Mouse (Mus musculus) spleen, adult 2 months (tissue): Measurements from ENCODE around the gene Rptor. TPM values are rescaled to one million over a fixed set of nuclear protein-coding genes. Genes with fewer than 3 reads are reported as not detected.

Source experiments
- DNase-seq, 2 experiments: peaks; one replicate each; pipeline versions ENCODE4 v3.0.0 to v3.0.0-alpha.2; 2012 to 2021; ENCODE audit warnings: low spot score in 2 of 2, low read depth in 1 of 2
- H3K27ac ChIP-seq: fragments of 200-500 bp; 2 replicates; pipeline ENCODE4 v1.5.1; 2012; ENCODE audit warnings: low read length, inconsistent platforms; ENCODE audit not compliant: insufficient read depth
- H3K27me3 ChIP-seq: fragments of 200-500 bp; 2 replicates; pipeline ENCODE4 v1.6.1; 2012; ENCODE audit warnings: mild to moderate bottlenecking, moderate library complexity, low read length, inconsistent platforms; ENCODE audit not compliant: control insufficient read depth, insufficient read depth
- H3K36me3 ChIP-seq: fragments of 200-500 bp; 2 replicates; pipeline ENCODE4 v1.6.1; 2012; ENCODE audit warnings: mild to moderate bottlenecking, low read length, inconsistent platforms; ENCODE audit not compliant: control insufficient read depth, insufficient read depth
- H3K4me1 ChIP-seq: fragments of 200-500 bp; 2 replicates; pipeline ENCODE4 v1.6.1; 2011; ENCODE audit warnings: inconsistent platforms; ENCODE audit not compliant: control insufficient read depth, insufficient read depth, insufficient read length
- H3K4me3 ChIP-seq: fragments of 200-500 bp; 2 replicates; pipeline ENCODE4 v1.5.1; 2011; ENCODE audit warnings: mild to moderate bottlenecking, inconsistent platforms; ENCODE audit not compliant: insufficient read depth, insufficient read length; ENCODE audit errors: extremely low read depth
- CTCF ChIP-seq: fragments of 200-500 bp; IDR thresholded peaks from 2 replicates; pipeline ENCODE4 v1.5.1; 2011; ENCODE audit warnings: mild to moderate bottlenecking, inconsistent platforms; ENCODE audit not compliant: insufficient read depth, insufficient read length, insufficient replicate concordance; ENCODE audit errors: extremely low read depth
- POLR2A ChIP-seq: fragments of 200-500 bp; IDR thresholded peaks from 2 replicates; pipeline ENCODE4 v1.6.1; 2011; ENCODE audit warnings: low read depth, low read length, inconsistent platforms
- WGBS: fragments of 180-500 bp; shearing (Covaris S2); methylation state at CpG from one replicate; pipeline ENCODE4 v1.1.7; 2018; 5-methylcytosine and 5-hydroxymethylcytosine counted together
- polyA plus RNA-seq: library from polyadenylated mRNA; depleted of rRNA; stranded (reverse); fragments of >200 nt; gene quantifications from 2 replicates; pipeline ENCODE4 v1.2.3, GENCODE M21; 2012

The Rptor gene
- polyA plus RNA-seq, 1 experiment: 18.0 TPM

GRCm38 (mm10) chr11:119777236-119777635 lies 174.5 kb downstream of the Rptor start:
- Histone ChIP-seq H3K27me3 (no peaks in the 10 kb centered on the region), H3K27ac (no peak overlapping the region), H3K36me3 (peaks cover 3% of the 10 kb centered on the region; the same call in 1 of the 2 replicates), H3K4me1 (peaks cover 2% of the 10 kb centered on the region; the same call in 1 of the 2 replicates), H3K4me3 (no peak overlapping the region)
- WGBS: 64% methylated on average over 3 of the region's 3 CpGs
- DNase-seq: no peak
- no peak for TF ChIP-seq POLR2A
- no peak for TF ChIP-seq CTCF

- TF ChIP-seq POLR2A: no peak
- no peak for TF ChIP-seq CTCF
- WGBS: 86% methylated on average over 1 of the region's 1 CpGs
- Histone ChIP-seq H3K4me1 (peaks cover 2% of the 10 kb centered on the region; the same call in 1 of the 2 replicates), H3K36me3 (peaks cover 3% of the 10 kb centered on the region; the same call in 1 of the 2 replicates), H3K27ac (no peak overlapping the region), H3K4me3 (no peak overlapping the region), H3K27me3 (no peaks in the 10 kb centered on the region)
- no peak for DNase-seq
Measured at GRCm38 (mm10) chr11:119777872-119778271, 175.2 kb downstream of the Rptor start.

- WGBS: 58% methylated on average over 8 of the region's 8 CpGs
- Histone ChIP-seq H3K36me3 (peaks cover 3% of the 10 kb centered on the region; the same call in 1 of the 2 replicates), H3K27me3 (no peaks in the 10 kb centered on the region), H3K27ac (no peak overlapping the region), H3K4me1 (peaks cover 2% of the 10 kb centered on the region; the same call in 1 of the 2 replicates), H3K4me3 (no peak overlapping the region)
- TF ChIP-seq CTCF (no peak), POLR2A (no peak)
- DNase-seq: no peak
Measured at GRCm38 (mm10) chr11:119780290-119780689, 177.6 kb downstream of the Rptor start.

GRCm38 (mm10) chr11:119781165-119781564 lies 178.5 kb downstream of the Rptor start:
- peaks cover 2% of the 10 kb centered on the region; the same call in 1 of the 2 replicates for H3K4me1 ChIP-seq
- TF ChIP-seq POLR2A (no peak), CTCF (no peak)
- H3K27me3 ChIP-seq: no peaks in the 10 kb centered on the region
- H3K4me3 ChIP-seq: no peak overlapping the region
- no peak overlapping the region for H3K27ac ChIP-seq
- H3K36me3 ChIP-seq: peaks cover 3% of the 10 kb centered on the region; the same call in 1 of the 2 replicates
- 94% methylated on average over 2 of the region's 2 CpGs for WGBS
- DNase-seq: no peak

GRCm38 (mm10) chr11:119781726-119782125 lies 179.0 kb downstream of the Rptor start:
- Histone ChIP-seq H3K27me3 (no peaks in the 10 kb centered on the region), H3K4me3 (no peak overlapping the region), H3K27ac (no peak overlapping the region), H3K36me3 (peaks cover 3% of the 10 kb centered on the region; the same call in 1 of the 2 replicates), H3K4me1 (peaks cover 2% of the 10 kb centered on the region; the same call in 1 of the 2 replicates)
- WGBS: 96% methylated on average over 4 of the region's 4 CpGs
- no peak for DNase-seq
- TF ChIP-seq POLR2A (no peak), CTCF (no peak)

- 87% methylated on average over 4 of the region's 4 CpGs for WGBS
- DNase-seq: no peak
- Histone ChIP-seq H3K27ac (no peak overlapping the region), H3K4me3 (no peak overlapping the region), H3K27me3 (no peaks in the 10 kb centered on the region), H3K4me1 (peaks cover 2% of the 10 kb centered on the region; the same call in 1 of the 2 replicates), H3K36me3 (peaks cover 3% of the 10 kb centered on the region; the same call in 1 of the 2 replicates)
- TF ChIP-seq POLR2A (no peak), CTCF (no peak)
Measured at GRCm38 (mm10) chr11:119783653-119784052, 180.9 kb downstream of the Rptor start.

- TF ChIP-seq CTCF (no peak), POLR2A (no peak)
- no peak overlapping the region for H3K27ac ChIP-seq
- DNase-seq: no peak
- no peaks in the 10 kb centered on the region for H3K27me3 ChIP-seq
- 93% methylated on average over 12 of the region's 12 CpGs for WGBS
- no peak overlapping the region for H3K4me3 ChIP-seq
- peaks cover 2% of the 10 kb centered on the region; the same call in 1 of the 2 replicates for H3K4me1 ChIP-seq
- H3K36me3 ChIP-seq: peaks cover 3% of the 10 kb centered on the region; the same call in 1 of the 2 replicates
Measured at GRCm38 (mm10) chr11:119784672-119785341, 182.1 kb downstream of the Rptor start.
